Mouse (Mus musculus): ENCODE results near the gene Olfr470.
"Not testable (repeated sequence)": the region's sequence is repeated elsewhere in the genome, so short reads cannot be mapped to it uniquely, and the experiment has no call there.

Gene Olfr470

DNA sequence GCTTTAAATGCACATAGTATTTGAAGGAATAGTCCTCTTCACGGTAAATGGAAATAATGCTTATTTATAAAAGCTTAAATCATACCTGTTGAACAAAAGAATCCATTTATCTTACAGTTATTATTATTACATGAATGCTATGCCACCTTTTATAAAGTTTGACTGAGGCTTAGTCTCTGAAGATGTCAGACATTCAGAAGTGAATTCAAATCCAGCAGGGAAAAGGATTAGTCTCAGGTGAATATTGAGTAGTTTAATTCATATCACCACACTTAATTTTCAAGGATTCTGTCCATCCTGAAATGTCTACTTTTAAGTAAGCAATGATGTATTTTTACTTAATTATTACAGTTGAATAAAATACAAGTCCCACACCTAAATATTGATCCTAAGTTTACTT lies at the start of gene Olfr470:
Gene Olfr470, minus strand, starts transcription at position 101 of the 400 bp plus-strand sequence.
- DNase-seq (ENCODE audit: low spot score), result not testable (repeated sequence)

DNA sequence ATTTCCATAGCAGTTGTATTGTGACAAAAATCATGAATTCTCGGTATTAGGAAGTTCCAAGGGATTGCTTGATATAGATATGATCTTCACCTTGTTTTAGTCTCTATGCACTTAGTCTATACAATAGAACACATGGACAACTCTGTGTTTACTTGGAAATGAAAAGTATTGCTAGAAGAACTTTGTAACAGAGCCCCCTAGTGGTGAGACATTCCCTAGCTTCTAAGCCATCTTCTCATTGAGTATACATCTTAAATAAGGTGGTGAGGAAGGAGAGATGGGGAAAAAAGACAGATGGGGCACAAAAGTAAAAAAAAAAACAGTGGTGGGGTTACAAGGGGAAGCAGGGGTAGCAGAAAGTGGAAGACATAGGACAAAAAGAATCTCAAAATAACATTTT lies 5.6 kb downstream of the Olfr470 start:
- peak; percentile 62 for DNase-seq (ENCODE audit: low spot score)

- not testable (repeated sequence) for DNase-seq (ENCODE audit: low spot score)
Measured at GRCm38 (mm10) chr7:107825441-107825840, 21.8 kb downstream of the Olfr470 start, which contains the start of gene Olfr469. Gene Olfr469, minus strand, starts transcription at chr7:107825541.

- DNase-seq (ENCODE audit: low spot score), result not testable (repeated sequence)
Measured at GRCm38 (mm10) chr7:107823867-107824266, 23.4 kb downstream of the Olfr470 start.

- DNase-seq (ENCODE audit: low spot score), result peak; percentile 56
Measured at GRCm38 (mm10) chr7:107819442-107819841, 27.8 kb downstream of the Olfr470 start.

- DNase-seq (ENCODE audit: low spot score), result no peak
Measured at GRCm38 (mm10) chr7:107811963-107812362, 35.3 kb downstream of the Olfr470 start, which contains the start of gene Olfr467. Gene Olfr467, plus strand, starts transcription at chr7:107812263.

DNA sequence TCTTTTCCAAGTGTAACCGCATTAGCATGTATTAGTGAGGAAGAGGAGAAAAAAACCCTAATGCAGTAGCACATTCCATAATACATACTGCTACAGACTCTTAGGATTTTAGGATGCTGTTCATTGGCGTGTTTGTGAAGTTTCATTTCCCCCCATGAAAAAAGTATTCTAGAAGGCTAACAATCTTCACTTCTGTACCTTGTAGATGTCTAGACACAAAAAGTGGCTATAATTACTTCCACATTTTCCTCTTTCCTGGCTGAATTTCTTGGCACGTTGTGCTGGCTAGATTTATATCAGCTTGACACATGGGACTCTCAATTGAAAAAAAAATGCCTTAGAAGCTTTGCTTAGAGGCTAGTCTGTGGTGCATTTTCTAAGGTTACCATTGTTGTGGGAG lies 45.2 kb downstream of the Olfr470 start:
- DNase-seq (ENCODE audit: low spot score), result peak; percentile 15

DNA sequence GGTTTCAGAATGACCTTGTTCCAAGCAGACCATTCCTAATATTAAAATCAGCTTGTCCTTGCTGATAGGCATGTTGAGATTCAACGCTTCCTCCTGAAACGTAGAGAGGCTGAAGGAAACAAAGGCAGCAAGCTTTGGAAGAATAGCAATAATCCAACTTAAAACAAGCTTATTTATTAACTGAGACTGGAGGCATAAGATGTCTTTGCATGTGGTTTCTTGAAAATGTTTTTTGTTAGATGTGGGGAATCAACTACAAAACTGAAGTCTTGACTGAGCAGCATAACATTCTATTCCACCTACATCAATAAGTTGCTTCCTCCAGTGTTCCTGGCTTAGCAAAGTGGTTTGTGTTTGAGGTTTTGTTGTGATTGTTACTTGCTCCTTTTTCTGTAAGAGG lies 46.2 kb downstream of the Olfr470 start, which contains the start of gene Ovch2:
Gene Ovch2, minus strand, starts transcription at position 101 of the 400 bp plus-strand sequence.
- DNase-seq (ENCODE audit: low spot score), result no peak

DNA sequence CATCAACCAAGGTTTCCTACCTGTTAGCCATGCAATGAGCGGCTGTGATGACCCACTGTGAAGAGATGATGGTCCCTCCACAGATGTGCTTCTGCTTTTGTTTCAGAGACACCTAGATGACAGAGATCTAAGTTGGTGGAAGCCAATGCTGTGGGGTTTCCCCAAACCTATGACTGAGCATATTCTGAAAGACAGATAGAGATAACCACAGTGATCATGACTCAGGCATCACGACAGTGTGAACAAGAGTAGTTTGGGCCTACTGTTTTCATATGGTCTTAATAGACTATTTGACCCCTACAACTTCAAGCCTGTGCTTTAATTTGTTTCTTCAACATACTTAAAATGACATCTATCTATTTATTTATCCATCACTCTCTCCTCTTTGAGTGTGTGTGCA lies 50.8 kb downstream of the Olfr470 start:
- DNase-seq (ENCODE audit: low spot score), result no peak

Measured in embryo, embryonic 10.5 days (tissue).